Mouse (Mus musculus) intestine, embryonic 14.5 days (tissue): Measurements from ENCODE around the gene Cish. TPM values are rescaled to one million over a fixed set of nuclear protein-coding genes. Genes with fewer than 3 reads are reported as not detected.
"Not testable (repeated sequence)": the region's sequence is repeated elsewhere in the genome, so short reads cannot be mapped to it uniquely, and the experiment has no call there.

Source experiments
- ATAC-seq: fragments of 200-750 bp; cut with Nextera tagmentation; replicated peaks from 2 replicates; pipeline ENCODE4 v1.8.0; 2017; ENCODE audit warnings: low read depth, moderate number of reproducible peaks, moderate TSS enrichment, moderate library complexity; ENCODE audit not compliant: low FRiP score, low TSS enrichment
- DNase-seq: peaks from one replicate; pipeline ENCODE4 v3.0.0-alpha.2; 2018; ENCODE audit warnings: low spot score
- H3K27ac ChIP-seq: fragments of 300-500 bp; sonication (generic); 2 replicates; pipeline ENCODE4 v1.5.1; 2014; ENCODE audit warnings: low read depth, mild to moderate bottlenecking, control low read depth
- H3K27me3 ChIP-seq: fragments of 300-500 bp; sonication (generic); replicated peaks from 2 replicates; pipeline ENCODE4 v1.6.1; 2014; ENCODE audit warnings: low read length, control low read depth; ENCODE audit not compliant: control insufficient read depth, insufficient read depth
- H3K36me3 ChIP-seq: fragments of 300-500 bp; sonication (generic); 2 replicates; pipeline ENCODE4 v1.6.1; 2014; ENCODE audit warnings: low read length, control low read depth; ENCODE audit not compliant: control insufficient read depth, insufficient read depth
- H3K4me1 ChIP-seq: fragments of 300-500 bp; sonication (generic); replicated peaks from 2 replicates; pipeline ENCODE4 v1.6.1; 2014; ENCODE audit warnings: low read length, control low read depth, mixed read lengths; ENCODE audit not compliant: control insufficient read depth, insufficient read depth
- H3K4me2 ChIP-seq: fragments of 300-500 bp; sonication (generic); 2 replicates; pipeline ENCODE4 v1.6.1; 2014; ENCODE audit warnings: low read length
- H3K4me3 ChIP-seq: fragments of 300-500 bp; sonication (generic); 2 replicates; pipeline ENCODE4 v1.5.1; 2014; ENCODE audit warnings: low read depth, low read length, control low read depth, mixed read lengths
- H3K9ac ChIP-seq: fragments of 300-500 bp; sonication (generic); 2 replicates; pipeline ENCODE4 v1.6.1; 2014; ENCODE audit warnings: mild to moderate bottlenecking, low read length
- H3K9me3 ChIP-seq: fragments of 300-500 bp; sonication (generic); 2 replicates; pipeline ENCODE4 v1.6.1; 2016; ENCODE audit warnings: low read length, control low read depth; ENCODE audit not compliant: control insufficient read depth
- whole genome bisulfite sequencing: fragments of 180-500 bp; shearing (Covaris S2); extraction: QIAGEN DNeasy Blood & Tissue Kit; methylation state at CpG from one replicate; pipeline ENCODE4 v1.1.7; 2014; 5-methylcytosine and 5-hydroxymethylcytosine counted together
- polyA plus RNA-seq: library from polyadenylated mRNA; unstranded; fragments of >200 nt; fragmentation: Nextera tagmentation; extraction: Ambion mirVana; gene quantifications from 2 replicates; pipeline ENCODE4 v1.2.1, GENCODE M21; 2014

Cish gene
- polyA plus RNA-seq, 1 experiment from 2014 or later: 8.9 TPM

DNA sequence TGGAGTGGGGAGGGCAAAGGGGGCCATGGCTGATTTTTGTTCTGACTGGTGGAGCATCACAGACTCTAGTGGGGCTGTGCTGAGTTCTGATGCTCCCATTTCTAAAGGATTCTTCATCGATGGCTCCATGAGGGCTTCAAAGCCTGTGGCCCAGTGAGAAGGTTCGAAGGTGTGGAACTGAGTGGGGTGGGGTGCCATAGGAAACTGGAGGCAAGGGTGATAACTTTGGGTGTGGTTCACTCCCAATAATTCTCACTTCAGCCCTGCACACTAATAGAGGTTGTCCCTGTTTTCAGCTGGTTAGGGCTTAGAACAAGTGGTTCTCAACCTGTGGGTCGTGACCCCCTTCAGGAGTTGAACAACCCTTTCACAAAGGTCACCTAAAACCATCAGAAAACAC lies 8.6 kb downstream of the Cish start:
- peaks cover 23% of the 10 kb centered on the region for H3K36me3 ChIP-seq
- no peak overlapping the region for H3K27ac ChIP-seq
- H3K27me3 ChIP-seq: no peaks in the 10 kb centered on the region
- no peak overlapping the region for H3K4me2 ChIP-seq
- 91% methylated on average over 3 of the region's 3 CpGs for WGBS
- H3K9me3 ChIP-seq: no peaks in the 10 kb centered on the region
- H3K4me1 ChIP-seq: peaks cover 4% of the 10 kb centered on the region; the same call in 1 of the 2 replicates
- H3K4me3 ChIP-seq: no peak overlapping the region
- DNase-seq: no peak
- no peak for ATAC-seq
- no peak overlapping the region for H3K9ac ChIP-seq

- no peaks in the 10 kb centered on the region for H3K9me3 ChIP-seq
- whole genome bisulfite sequencing: 86% methylated on average over 4 of the region's 4 CpGs
- H3K4me1 ChIP-seq: peaks cover 4% of the 10 kb centered on the region; the same call in 1 of the 2 replicates
- DNase-seq: no peak
- peak overlapping the region; percentile 8; the same call in 1 of the 2 replicates for H3K27ac ChIP-seq
- H3K4me3 ChIP-seq: no peak overlapping the region
- H3K4me2 ChIP-seq: no peak overlapping the region
- H3K36me3 ChIP-seq: peaks cover 23% of the 10 kb centered on the region
- H3K9ac ChIP-seq: no peak overlapping the region
- no peaks in the 10 kb centered on the region for H3K27me3 ChIP-seq
- no peak for ATAC-seq
These were observed 9.2 kb downstream of the Cish start for GRCm38 (mm10) chr9:107305012-107305411.

DNA sequence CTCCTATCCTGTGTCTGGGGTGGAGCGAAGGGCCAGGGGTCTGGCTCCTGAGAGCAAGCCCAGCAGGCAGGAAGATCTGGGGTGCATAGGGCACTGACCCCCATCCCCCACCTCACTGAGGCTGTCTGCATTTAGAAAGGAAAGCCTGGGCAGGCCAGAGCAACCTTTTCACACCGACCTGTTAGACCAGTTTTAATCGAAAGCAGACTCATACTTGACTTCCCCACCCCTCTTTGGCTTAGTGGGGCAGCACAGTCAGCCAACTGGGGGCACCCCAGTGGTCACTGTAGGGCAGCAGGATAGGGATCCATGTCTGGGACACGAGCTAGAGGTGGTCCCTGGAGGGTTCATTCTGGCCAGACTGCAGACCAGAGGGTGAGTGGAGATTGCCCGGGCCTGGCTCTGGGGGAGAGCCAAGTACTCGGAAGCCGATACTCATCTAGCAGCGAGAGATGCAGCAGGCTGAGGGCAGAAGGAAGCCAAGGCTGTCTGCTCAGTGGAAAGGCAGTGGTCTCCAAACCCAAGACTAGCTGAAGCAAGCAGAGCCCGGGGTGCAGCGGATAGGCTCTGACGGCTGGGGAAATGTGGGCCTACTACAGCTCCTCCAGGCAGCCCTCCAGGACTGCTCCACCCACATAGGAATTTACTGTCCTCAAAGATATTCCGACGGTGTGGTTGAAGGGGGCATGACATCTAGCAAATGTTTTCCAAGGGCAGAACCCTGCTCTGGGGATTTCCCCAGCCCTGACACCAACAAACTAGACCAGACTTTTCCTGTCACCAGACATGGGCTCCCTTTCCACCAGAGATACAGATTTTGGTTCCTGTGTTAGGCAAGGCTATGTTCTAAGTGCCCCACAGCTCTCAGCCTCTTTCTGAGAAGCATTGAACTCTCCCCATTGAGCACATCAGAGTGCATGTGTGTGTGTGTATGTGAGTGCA lies 10.0 kb downstream of the Cish start:
- peak; percentile 41; the same call in 1 of the 2 replicates for ATAC-seq

DNA sequence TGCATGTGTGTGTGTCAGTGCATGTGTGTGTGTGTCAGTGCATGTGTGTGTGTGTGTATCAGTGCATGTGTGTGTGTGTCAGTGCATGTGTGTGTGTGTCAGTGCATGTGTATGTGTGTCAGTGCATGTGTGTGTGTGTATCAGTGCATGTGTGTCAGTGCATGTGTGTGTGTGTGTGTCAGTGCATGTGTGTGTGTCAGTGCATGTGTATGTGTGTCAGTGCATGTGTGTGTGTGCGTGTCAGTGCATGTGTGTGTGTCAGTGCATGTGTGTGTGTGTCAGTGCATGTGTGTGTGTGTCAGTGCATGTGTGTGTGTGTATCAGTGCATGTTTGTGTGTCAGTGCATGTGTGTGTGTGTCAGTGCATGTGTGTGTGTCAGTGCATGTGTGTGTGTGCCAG lies 10.8 kb downstream of the Cish start:
- H3K4me1 ChIP-seq, H3K27ac ChIP-seq, H3K4me2 ChIP-seq, H3K27me3 ChIP-seq, H3K9ac ChIP-seq, H3K9me3 ChIP-seq, DNase-seq, ATAC-seq, H3K36me3 ChIP-seq, H3K4me3 ChIP-seq: not testable (repeated sequence)
- 89% methylated on average over 1 of the region's 1 CpGs for WGBS

More for the DNA sequence above, 10.0 kb downstream of the Cish start:
- H3K4me1 ChIP-seq: peaks cover 4% of the 10 kb centered on the region; the same call in 1 of the 2 replicates
- peak; percentile 68 for DNase-seq
- peaks cover 15% of the 10 kb centered on the region for H3K36me3 ChIP-seq
- peak overlapping the region; percentile 8; the same call in 1 of the 2 replicates for H3K27ac ChIP-seq
- H3K4me2 ChIP-seq: no peak overlapping the region
- no peak overlapping the region for H3K4me3 ChIP-seq
- 56% methylated on average over 13 of the region's 13 CpGs for WGBS
- H3K9me3 ChIP-seq: no peaks in the 10 kb centered on the region
- H3K9ac ChIP-seq: no peak overlapping the region
- H3K27me3 ChIP-seq: no peaks in the 10 kb centered on the region

DNA sequence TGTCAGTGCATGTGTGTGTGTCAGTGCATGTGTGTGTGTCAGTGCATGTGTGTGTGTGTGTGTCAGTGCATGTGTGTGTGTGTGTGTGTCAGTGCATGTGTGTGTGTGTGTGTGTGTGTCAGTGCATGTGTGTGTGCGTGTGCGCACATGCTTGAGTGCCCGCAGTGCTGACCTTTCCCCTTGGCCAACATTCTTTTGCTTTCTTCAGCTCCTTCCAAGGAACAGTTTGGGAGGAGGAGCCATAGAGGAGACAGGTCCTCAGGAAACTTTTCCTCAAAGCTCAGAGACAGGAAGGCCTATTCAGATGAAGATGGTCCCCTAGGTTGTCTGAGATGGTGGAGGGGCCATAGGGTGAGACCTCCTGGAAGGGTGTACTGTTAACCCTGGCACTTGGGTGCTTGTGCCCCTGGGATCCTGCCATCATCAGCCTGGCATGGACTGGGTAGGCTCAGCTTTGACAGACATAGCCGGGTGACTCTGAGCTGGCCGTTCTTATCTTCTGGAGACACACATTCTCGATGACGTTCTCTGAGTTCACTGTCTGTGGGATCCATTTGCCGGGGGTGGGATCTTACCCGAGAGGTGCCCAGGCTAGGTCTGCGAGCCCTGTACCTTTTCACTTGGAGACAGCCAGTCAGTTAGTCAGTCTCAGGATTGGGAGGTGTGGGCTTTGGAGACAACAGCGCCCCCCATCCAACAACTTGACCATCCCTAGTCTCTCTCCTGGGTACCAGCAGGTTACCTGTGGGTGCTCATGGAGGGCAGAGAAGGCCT lies 11.5 kb downstream of the Cish start:
- H3K36me3 ChIP-seq: 0 out of 2 replicates have a peak, but pooled peaks cover under 1% of the 10 kb centered on the region
- 75% methylated on average over 11 of the region's 11 CpGs for WGBS
- peaks cover 4% of the 10 kb centered on the region; the same call in 1 of the 2 replicates for H3K4me1 ChIP-seq
- peak overlapping the region; percentile 24; the same call in 1 of the 2 replicates for H3K27ac ChIP-seq
- H3K9ac ChIP-seq: no peak overlapping the region
- ATAC-seq: peak; percentile 17; the same call in 1 of the 2 replicates
- no peaks in the 10 kb centered on the region for H3K9me3 ChIP-seq
- DNase-seq: no peak
- 0 out of 2 replicates have a peak overlapping the region, but pooled peaks have one; percentile 12 for H3K4me2 ChIP-seq
- no peaks in the 10 kb centered on the region for H3K27me3 ChIP-seq
- no peak overlapping the region for H3K4me3 ChIP-seq

GRCm38 (mm10) chr9:107307886-107308285 lies 12.1 kb downstream of the Cish start:
- peaks cover 6% of the 10 kb centered on the region; the same call in 1 of the 2 replicates for H3K4me1 ChIP-seq
- no peaks in the 10 kb centered on the region for H3K36me3 ChIP-seq
- 0 out of 2 replicates have a peak overlapping the region, but pooled peaks have one; percentile 12 for H3K4me2 ChIP-seq
- H3K4me3 ChIP-seq: no peak overlapping the region
- H3K27ac ChIP-seq: peak overlapping the region; percentile 24
- 30% methylated on average over 12 of the region's 12 CpGs for WGBS
- ATAC-seq (peak; percentile 53; the same call in 1 of the 2 replicates), DNase-seq (peak; percentile 68)
- no peaks in the 10 kb centered on the region for H3K9me3 ChIP-seq
- no peak overlapping the region for H3K9ac ChIP-seq
- H3K27me3 ChIP-seq: no peaks in the 10 kb centered on the region

- H3K27ac ChIP-seq: peak overlapping the region; percentile 24
These were observed 12.6 kb downstream of the Cish start for GRCm38 (mm10) chr9:107308346-107309000.

GRCm38 (mm10) chr9:107309171-107309570 lies 13.3 kb downstream of the Cish start:
- Histone ChIP-seq H3K9me3 (no peaks in the 10 kb centered on the region), H3K4me3 (no peak overlapping the region), H3K27me3 (no peaks in the 10 kb centered on the region), H3K4me2 (no peak overlapping the region), H3K27ac (no peak overlapping the region), H3K4me1 (peaks cover 10% of the 10 kb centered on the region; the same call in 1 of the 2 replicates), H3K36me3 (no peaks in the 10 kb centered on the region), H3K9ac (no peak overlapping the region)
- DNase-seq (no peak), ATAC-seq (no peak)
- WGBS: 81% methylated on average over 9 of the region's 9 CpGs

More at GRCm38 (mm10) chr9:107308346-107309000, 12.6 kb downstream of the Cish start:
- Histone ChIP-seq H3K4me3 (no peak overlapping the region), H3K9ac (no peak overlapping the region), H3K9me3 (no peaks in the 10 kb centered on the region), H3K27me3 (no peaks in the 10 kb centered on the region), H3K36me3 (no peaks in the 10 kb centered on the region), H3K4me2 (no peak overlapping the region), H3K4me1 (peaks cover 10% of the 10 kb centered on the region; the same call in 1 of the 2 replicates)
- no peak for ATAC-seq
- WGBS: 86% methylated on average over 9 of the region's 9 CpGs
- DNase-seq: no peak
